Mouse (Mus musculus) cerebellum, adult 2 months (tissue): ENCODE measurements around the gene Whamm.

Source experiments
- CTCF ChIP-seq: fragments of 200-500 bp; IDR thresholded peaks from 2 replicates; pipeline ENCODE4 v1.5.1; 2011; ENCODE audit warnings: low read depth, mild to moderate bottlenecking, control low read depth, low read length, moderate library complexity, borderline replicate concordance; ENCODE audit not compliant: insufficient read depth
- POLR2A ChIP-seq: fragments of 200-500 bp; IDR thresholded peaks from 2 replicates; pipeline ENCODE4 v1.6.1; 2011; ENCODE audit warnings: low read length, control low read depth, borderline replicate concordance; ENCODE audit not compliant: insufficient read depth

GRCm38 (mm10) chr7:81564766-81565165 lies 6.3 kb upstream of the Whamm start:
- TF ChIP-seq CTCF = no peak
- no peak for TF ChIP-seq POLR2A
